Mouse (Mus musculus): ENCODE measurements around the gene Avl9.

The Avl9 gene

DNA sequence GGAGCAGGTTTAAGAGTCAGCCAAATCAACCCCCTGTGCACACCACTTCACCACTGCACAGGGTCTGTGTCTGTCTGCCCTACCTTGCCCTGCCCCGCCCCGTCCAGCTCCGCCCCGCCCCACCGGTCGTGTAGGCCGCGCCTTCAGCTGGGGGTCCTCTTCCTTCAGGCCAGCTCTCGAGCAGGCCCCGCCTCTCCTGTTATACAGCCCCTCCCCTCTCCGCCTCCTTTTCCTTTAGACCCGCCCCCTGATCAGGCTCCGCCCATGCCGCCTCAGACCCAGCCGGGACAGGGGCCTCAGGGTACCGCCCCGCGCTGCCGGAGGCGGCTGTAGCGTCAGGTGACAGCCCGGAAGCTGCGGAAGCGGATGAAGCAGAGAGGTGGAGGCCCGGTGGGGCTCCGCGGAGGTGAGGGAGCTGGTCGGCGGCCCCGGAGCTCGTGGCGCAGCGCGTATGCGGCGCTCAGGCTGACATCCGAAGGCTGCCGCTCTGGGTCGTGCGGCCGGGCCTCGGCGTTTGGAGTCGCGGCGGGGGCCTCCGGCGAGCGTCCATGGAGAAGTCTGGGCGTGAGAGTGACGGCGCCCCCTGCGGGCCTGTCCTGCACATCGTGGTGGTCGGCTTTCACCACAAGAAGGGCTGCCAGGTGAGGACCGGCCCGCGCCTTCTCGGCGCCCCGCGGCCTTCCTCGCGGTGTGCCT lies at the start of gene Avl9:
Gene Avl9 (plus strand): TSS at position 326 of the 696 bp plus-strand sequence.
- peak; percentile 100 for DNase-seq (ENCODE audit: low spot score)

DNA sequence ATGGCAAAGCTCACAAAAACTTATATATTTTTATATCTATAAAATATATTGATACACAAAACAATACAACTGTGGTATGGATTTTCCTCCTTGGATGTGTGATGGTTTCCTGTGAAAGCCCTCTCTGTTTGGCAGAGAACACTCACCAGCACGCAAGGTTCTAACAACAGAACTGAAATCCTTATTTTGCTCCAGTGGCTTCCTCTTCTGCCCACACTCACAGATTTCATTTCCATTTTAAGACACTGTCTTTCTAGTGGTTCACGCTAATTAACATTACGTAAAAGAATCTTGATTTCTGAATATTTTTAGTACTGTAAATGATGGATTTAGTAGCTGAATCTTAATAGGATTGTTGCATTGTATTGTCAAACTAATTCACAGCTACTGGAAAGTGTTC lies 26.5 kb upstream of the Avl9 start:
- no peak for DNase-seq (ENCODE audit: low spot score)

DNA sequence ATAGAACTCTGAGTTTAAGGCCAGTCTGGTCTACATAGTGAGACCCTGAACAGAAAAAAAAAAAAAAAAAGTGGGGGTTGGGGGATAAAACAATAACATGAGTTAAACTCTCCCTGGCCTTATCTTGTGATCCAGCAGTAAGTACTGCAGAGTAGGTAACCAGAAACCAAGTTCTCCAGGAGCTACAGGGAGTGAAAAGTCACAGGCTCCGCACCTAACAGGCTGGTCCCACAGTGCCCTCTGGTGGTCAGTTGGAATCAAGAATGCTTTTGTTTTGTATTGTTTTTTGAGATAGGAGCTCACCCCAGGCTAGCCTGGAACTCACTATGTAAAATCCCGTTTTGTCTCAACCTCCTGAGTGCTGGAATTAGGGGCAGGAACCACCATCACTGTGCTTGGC lies 23.5 kb upstream of the Avl9 start:
- peak; percentile 85 for DNase-seq (ENCODE audit: low spot score)

DNA sequence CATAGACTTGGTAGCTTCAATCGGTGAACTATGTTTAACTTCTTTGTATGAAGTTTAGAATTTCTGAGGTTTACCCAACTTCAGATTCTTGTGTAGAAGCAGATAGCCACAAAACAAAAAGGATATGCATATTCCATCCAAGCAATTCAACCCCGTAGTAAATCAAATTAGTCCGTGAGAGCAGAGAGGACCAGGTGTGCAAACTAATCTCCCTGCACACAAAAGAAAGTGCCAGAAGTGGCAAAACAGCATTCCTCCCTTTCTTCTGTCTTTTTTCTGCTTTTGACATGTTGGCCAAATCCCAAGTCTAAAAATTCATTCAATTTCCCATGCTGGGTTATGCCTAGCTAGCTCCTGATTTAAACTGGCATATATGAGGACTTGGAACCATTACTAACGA lies 22.3 kb upstream of the Avl9 start:
- DNase-seq (ENCODE audit: low spot score) = no peak

DNA sequence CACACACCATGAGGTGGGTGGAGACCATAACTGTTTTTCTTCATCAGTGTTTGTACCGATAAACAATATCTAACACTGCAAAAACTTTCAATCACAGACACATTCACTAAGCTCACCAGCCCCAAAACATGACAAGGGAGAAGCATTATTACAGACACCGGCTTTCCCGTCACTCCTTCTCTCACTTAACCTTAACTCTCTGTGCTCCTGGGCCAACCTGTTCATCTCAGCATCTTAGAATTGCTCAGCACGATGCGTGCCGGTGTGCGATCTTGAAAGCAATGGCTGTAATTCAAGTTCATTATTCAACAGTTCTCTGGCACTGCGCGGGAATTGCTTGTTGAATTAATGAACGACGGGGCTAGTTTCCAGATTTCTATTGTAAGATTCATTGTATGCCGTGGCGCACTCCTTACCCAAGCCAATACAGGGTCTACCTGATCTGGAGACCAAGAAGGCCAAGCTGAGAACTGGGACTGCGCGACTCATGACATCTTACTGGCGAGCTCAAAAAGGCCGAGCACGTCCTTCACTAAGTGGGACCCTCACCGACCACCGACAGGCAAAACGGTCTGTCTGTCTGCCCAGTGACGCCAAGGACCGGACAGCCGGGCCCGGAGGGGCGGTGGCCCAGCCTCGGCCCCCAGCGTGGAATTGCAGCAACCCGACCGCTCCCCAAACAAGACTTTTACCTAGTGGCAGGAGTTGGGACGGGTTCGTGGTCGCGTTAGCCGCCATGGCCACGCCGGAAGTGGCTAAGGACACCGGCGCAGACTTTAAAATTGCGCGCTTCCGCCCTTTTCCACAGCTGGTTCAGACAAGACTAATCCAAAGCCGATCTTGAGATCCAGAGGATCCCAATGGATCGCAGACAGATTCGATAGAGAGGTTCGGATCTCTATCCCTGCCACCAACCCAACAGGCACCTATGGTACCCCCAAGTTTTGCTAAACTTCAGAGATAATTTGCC lies 10.5 kb upstream of the Avl9 start, which contains the start of gene Lsm5:
Gene Lsm5 (minus strand): TSS at position 780 of the 970 bp plus-strand sequence.
- DNase-seq (ENCODE audit: low spot score) = peak; percentile 84

DNA sequence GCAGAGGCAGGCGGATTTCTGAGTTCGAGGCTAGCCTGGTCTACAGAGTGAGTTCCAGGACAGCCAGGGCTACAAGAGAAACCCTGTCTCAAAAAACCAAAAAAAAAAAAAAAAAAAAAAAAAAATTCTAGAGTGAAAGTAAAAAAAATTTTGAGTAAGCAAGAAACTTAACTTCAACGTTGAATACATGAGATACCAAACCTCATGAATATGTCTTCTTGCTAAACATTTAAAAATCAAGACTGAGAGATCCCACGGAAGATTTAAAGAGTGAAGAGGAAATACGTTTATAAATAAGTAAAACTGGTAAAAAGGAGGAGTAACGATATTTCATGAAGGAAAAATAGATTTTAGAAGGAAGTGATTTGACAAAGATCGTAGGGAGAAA lies 519 bp upstream of the Avl9 start:
- DNase-seq (ENCODE audit: low spot score) = no peak

DNA sequence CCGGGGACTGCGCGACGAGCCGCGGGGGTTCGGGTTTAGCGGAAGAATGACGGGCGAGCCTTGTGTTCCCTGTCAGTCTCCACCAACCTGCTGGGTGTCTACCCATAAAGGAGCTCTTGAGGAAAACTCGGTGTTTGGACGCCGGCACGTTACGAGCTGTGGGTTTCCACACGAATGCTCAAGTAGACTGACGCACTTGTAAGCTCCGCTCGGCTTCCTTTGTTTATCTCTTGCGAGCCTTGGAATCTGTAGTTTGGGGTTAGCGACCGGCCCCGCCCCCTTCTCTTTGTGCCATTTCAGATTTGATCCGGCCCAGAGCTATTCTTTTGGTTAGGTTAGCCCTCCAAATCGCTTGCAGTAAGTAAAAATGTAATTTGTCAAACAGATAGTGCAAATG lies 569 bp downstream of the Avl9 start:
- DNase-seq (ENCODE audit: low spot score) = peak; percentile 63

DNA sequence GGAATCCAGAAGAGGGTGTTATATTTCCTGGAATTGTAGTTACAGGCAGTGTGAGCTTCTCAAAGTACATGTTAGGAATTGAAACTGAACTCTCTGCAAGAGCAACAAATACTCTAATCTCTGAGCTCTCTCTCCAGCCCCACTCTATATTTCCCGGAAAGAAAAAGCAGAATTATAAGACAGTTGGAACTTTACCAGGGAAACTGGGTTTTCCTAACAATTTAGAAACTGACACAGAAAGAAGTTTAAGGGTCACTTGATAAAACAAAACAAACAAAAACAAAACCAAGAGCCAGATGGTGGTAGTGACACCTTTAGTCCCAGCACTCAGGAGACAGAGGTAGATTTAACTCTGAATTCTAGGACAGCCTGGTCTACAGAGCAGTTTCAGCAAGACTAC lies 4.4 kb downstream of the Avl9 start:
- DNase-seq (ENCODE audit: low spot score) = no peak

DNA sequence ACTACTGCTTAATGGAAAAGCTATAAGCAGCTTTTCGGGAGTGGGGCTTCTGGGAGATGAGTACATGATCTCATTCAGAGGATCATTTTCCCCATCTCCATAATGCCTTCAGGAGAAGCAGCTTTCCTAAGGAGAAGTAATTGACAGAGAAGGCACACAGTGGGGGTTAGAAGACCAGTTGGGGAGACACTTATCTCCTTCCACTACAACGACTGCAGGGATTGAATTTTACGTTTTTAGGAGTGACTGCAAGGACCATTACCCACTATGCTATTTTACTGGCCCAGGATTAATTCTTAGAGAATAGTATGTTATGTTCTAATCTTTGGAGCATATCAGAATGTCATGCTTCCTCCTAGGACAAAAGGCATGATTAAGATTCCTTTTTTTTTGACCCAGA lies 6.2 kb downstream of the Avl9 start:
- DNase-seq (ENCODE audit: low spot score) = no peak

DNA sequence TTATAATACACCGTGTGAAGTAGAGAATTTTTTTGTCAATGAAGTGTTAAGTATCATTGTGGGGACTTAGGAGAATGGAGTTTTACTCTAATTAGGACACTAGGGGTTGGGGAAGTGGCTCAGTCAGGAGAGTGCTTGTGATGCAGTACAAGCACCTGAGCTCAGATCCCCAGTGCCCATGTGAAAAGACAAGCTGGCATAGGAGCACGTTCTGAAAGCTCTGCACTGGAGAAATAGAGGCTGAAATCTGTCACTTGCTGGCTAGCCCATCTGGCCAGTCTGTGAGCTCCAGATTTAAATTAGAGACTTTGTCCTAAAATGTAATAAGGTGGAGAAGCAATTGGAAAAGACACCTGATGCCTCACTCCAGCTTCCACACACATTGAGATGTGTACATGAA lies 17.8 kb downstream of the Avl9 start:
- no peak for DNase-seq (ENCODE audit: low spot score)

DNA sequence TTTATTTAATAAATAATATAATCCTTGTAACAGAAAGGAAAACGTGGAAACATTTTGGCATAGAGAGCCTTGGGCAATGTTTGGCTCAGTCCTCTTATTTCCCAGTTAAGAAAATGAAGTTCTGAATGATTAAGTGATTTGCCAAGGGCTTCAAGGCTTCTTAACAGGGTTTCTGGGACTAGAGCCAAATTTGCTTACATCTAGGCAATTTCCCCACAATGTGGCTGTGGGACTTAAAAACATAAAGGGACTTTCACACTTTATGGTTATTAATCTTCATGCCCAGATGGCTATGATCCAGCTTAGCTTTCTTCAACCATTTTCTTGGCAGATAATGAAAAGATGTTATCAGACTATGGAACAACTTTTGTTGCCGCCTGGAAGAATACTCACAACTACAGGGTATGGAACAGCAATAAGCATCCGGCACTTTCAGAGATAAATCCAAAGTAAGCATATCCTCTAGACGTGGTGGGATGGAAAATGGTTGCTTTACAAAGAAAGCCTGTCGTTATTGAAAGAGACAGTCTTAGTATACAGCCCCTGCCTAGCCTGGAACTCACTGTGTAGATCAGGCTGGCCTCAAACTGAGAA lies 31.3 kb downstream of the Avl9 start:
- no peak for DNase-seq (ENCODE audit: low spot score)

DNA sequence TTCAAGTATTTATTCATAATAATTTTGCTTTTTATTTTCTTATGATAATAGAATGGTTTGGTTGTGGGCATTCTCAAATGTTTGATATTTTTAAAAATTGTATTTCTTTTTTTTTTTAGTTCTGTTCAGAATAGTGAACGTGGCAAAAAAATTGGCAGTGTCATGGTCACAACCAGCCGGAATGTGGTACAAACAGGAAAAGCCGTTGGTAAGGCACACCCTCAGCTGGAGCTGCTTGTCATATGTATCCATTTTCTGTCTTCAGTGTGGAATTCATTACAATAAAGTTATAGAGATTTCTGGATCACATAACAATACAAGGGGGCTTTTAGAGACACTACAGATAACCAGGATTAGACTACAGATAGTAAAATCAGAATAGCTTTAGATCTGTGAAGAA lies 39.0 kb downstream of the Avl9 start:
- no peak for DNase-seq (ENCODE audit: low spot score)

DNA sequence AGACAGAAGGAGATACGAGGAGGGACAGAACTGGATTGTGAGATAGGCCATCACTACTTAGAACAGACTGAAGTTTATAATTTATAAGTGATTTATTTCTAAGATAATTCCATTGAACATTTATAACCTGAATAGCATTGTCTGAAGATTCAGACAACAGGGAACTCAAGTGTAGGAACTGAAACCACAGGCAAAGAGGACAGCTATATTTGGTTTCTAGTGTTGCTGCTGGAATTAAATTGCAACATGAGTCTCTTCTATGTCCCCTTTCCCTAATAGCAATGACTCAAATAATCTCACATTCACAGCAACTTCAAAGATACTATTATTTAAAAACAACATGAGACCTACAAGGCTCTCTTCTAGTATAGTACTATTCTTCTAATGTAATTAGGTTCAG lies 41.4 kb downstream of the Avl9 start:
- DNase-seq (ENCODE audit: low spot score) = no peak

DNA sequence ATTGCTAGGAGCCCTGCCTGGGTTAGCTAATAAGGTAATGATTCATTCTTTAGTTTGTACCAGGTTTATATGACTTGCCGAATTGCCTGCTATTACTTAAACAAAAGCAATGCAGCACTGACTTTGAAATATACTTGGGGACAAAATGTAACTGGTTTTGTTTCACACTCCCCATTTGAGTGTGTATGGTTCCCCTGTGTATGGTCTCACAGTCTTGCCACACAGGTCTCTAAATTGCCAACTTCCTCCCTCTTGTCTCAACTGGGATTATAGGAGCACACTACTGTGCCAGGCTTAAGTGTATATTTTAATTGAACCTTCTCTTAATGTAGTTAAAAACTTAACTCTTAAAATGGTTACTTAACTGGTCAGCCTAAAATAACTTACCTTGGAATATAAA lies 44.6 kb downstream of the Avl9 start:
- DNase-seq (ENCODE audit: low spot score) = no peak

DNA sequence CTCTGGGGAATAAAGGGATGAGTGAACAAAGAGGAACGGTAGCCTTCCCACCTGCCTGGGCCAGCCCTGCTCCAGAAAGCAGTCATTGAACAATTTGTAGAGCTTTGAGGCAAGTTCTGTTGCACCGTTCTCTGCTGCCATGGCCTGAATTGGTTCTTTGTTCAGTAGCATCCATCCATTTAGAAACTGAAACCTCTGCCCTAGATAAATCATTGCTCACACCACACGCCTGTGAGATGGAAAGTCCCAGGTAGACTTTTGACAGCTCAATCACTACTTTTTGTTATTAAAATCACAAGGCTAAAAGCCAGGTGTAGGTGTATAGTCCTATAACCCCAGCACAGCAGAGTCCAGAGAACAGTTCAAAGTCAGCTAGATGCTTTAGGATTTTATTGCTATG lies 50.6 kb downstream of the Avl9 start:
- DNase-seq (ENCODE audit: low spot score) = no peak

DNA sequence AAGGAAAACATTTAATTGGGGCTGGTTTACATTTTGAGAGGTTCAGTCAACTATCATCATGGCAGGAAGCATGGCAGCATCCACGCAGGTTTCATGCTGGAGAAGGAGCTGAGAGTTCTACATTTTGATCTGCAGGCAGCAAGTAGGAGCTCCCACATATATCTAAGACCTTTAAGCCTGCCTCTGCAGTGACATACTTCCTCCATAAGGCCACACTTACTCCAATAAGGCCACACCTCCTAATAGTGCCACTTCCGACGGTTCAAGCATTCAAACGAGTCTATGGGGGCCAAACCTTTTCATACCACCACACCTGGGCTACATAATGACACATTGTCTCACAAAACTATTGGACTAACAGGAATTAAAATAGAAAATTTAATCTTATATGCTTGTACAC lies 51.0 kb downstream of the Avl9 start:
- DNase-seq (ENCODE audit: low spot score) = no peak

DNA sequence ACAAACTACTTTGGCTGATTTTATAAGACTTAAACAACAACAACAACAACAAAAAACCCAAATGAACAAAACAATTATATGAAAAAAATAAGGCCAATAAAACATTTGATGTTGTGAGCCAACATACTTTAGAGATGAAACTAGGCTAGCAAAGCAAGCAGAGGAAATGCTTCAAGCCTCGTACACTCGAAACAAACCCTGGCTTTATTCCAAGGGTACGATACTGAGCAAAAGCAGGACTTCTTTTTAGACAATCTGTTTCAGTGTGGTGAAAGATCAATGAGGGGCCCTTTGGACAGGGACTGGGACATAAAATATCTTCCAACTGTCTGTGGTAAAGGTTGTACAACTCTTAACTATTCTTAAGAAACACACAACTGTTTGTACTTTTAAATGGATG lies 61.1 kb downstream of the Avl9 start:
- DNase-seq (ENCODE audit: low spot score) = no peak

DNA sequence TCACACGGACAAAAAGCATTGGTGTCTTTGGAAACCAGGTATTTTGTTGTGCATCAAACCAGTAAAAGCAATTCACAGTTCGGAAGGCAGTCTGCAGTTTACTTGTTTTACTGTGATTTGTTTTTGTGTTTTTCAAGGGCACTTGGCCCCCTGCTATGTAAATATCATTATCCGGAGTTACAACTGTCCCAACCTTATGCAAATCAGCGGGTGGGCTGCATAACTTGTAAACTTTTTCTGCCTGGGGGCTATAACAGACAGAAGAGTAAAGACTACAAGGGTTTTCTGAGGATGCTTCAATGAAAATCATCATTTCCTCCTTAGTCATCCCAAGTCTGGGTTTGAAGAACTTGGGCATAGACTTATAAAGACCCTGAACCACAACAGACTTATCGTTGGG lies 64.9 kb downstream of the Avl9 start:
- DNase-seq (ENCODE audit: low spot score) = no peak

DNA sequence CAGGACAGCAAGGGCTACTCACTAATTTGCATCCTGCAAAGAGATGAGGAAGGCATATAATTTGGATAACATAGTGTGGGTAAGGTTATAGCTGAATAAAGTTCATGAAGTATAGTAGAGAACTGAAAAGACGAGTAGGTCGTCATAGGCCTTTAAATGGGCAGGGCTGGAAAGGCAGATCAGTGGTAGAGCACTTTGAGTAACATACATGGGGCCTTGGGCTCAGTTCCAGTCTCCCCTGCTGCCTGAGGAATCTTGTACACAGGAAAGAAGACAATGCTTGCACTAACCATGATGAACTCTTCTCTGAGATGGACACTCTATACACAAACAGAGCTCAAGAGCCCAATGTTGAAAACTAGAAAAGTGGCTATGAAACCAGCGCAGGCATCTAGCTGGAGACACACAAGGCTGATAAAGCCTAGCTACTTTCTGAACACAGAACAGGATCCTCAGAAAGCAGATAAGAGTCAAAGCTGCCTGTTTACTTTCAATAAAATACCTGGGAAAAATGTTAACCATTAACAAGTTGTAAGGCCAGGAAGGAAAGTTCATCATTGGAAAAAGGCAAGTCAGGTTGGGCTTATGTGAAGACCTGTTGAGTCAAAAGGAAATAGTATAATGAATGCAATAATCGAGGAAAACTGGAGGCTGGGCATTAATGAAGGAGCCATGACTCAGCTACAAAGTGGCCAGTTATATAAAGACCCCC lies 69.0 kb downstream of the Avl9 start:
- no peak for DNase-seq (ENCODE audit: low spot score)

DNA sequence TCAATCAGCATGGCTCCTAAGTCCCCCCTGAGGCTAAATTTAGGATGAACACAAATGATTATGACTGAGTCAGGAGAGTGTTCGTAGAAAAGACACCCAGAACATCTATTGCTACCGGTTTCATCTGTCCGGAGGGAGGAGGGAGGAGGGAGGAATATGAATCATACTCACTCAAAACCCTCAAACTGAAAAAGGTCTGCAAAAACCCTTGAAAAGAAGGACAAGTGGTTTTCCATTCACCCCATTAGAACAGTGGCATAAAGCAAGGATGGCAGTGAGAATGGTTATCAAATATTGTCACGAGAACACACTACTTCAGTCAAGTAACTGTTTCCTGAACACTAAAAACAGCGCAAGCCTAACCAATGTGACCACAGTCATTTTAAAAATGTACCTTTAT lies 70.4 kb downstream of the Avl9 start:
- no peak for DNase-seq (ENCODE audit: low spot score)

DNA sequence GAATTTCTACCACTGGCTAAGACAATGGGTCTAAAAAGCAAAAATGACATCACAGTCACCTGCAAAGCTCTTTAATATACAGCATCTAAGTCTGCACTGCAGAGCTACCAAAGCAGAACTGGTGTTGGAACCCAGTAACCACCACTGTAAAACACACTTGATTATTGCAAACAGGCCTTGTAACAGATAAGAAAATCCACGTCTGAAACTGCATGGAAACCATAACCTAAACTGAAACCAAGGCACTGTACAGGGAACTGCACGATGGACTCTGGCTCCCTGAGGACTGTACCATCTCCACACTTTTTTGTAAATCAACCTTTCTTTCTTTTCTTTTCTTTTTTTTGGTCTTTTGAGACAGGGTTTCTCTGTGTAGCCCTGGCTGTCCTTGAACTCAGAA lies 73.0 kb downstream of the Avl9 start:
- no peak for DNase-seq (ENCODE audit: low spot score)

DNA sequence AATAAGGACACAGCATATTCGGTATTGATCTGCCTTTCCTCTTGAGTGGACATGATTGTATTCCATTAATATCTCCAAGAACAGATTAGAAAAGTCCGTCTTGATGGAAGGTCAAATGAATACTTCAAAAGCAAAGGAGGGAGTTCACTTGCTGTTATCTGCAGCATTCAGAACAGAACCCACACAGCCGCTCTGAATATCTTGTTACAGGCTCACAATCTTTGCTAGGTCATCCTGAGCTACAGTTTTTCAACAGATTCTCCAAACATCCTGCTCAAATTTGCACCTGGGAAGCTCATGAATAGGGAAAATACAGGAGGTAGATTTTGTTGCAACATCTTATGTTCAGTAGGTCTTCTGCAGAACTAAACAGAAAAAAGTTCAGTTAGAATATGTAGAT lies 74.6 kb downstream of the Avl9 start:
- DNase-seq (ENCODE audit: low spot score) = no peak

Measured in testis, postnatal 10 days (tissue).